Comparison of ENCODE assay signal across 19 mouse cellular contexts in the genomic region with DNA sequence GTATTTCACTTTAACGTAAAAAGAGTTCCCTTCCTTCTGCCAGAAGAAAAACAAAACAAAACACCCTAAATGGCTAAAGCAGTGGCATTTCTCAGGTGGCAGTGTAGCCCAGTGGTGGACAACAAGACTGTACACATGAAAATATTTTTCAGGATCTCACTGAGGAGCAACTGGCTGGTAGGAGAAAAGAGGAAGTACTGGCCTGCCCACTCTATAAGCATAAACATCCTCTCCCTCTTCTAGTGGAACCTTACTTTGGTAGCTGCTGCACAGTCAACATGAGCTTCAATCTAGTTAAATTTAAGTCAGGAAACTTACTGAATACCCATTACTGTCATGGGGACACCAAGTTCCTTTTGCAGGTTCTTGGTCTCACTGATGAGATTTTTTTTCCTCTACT.
"Had no signal": no experiment of that assay in that cellular context is flagged by ENCODE, and none has a peak within 500 bp of the region (broad histone marks: within the 10 kb centered on the region; RNA-seq: fewer than 3 reads in every experiment).

No protein-coding gene starts in this region.

- H3K4me3 ChIP-seq: liver, embryonic 13.5 days; liver, embryonic 15.5 days; lung, embryonic 15.5 days; megakaryocyte, embryonic 14.5 days; midbrain, embryonic 15.5 days; neural tube, embryonic 12.5 days; stomach, embryonic 15.5 days had no signal

- H3K36me3 ChIP-seq: liver, embryonic 13.5 days; liver, embryonic 15.5 days; lung, embryonic 15.5 days; midbrain, embryonic 15.5 days; neural tube, embryonic 12.5 days; stomach, embryonic 15.5 days had no signal

- DNase-seq: liver, embryonic 13.5 days; liver, postnatal 0 days; lung, adult 2 months; lung, postnatal 14 days; lung, postnatal 36 days; right cerebral cortex, postnatal 14 days; thymus, adult 2 months; thymus, postnatal 14 days; thymus, postnatal 4 days had no signal

- ATAC-seq: liver, postnatal 0 days; lung, postnatal 0 days; midbrain, embryonic 15.5 days had no signal

- H3K4me1 ChIP-seq: liver, embryonic 13.5 days; liver, embryonic 15.5 days; lung, embryonic 15.5 days; megakaryocyte, embryonic 14.5 days; midbrain, embryonic 15.5 days; neural tube, embryonic 12.5 days; stomach, embryonic 15.5 days had no signal

- H3K9me3 ChIP-seq: liver, embryonic 13.5 days; liver, embryonic 15.5 days; lung, embryonic 15.5 days; midbrain, embryonic 15.5 days; neural tube, embryonic 12.5 days; stomach, embryonic 15.5 days had no signal

- H3K9ac ChIP-seq: liver, embryonic 13.5 days; liver, embryonic 15.5 days; liver, postnatal 0 days; lung, embryonic 15.5 days; midbrain, embryonic 15.5 days; neural tube, embryonic 12.5 days; stomach, embryonic 15.5 days had no signal

- H3K27ac ChIP-seq: liver, embryonic 13.5 days; liver, embryonic 15.5 days; lung, embryonic 15.5 days; macrophage; midbrain, embryonic 15.5 days; neural tube, embryonic 12.5 days; stomach, embryonic 15.5 days; stomach, postnatal 0 days had no signal

- H3K27me3 ChIP-seq: liver, embryonic 13.5 days; liver, embryonic 15.5 days; lung, embryonic 15.5 days; megakaryocyte, embryonic 14.5 days; midbrain, embryonic 15.5 days; neural tube, embryonic 12.5 days; stomach, embryonic 15.5 days had no signal

- H3K4me2 ChIP-seq: liver, embryonic 13.5 days; liver, embryonic 15.5 days; lung, embryonic 15.5 days; midbrain, embryonic 11.5 days; midbrain, embryonic 15.5 days; neural tube, embryonic 12.5 days; stomach, embryonic 15.5 days had no signal
